18 mouse cellular contexts compared by ENCODE assay signal in the genomic region with DNA sequence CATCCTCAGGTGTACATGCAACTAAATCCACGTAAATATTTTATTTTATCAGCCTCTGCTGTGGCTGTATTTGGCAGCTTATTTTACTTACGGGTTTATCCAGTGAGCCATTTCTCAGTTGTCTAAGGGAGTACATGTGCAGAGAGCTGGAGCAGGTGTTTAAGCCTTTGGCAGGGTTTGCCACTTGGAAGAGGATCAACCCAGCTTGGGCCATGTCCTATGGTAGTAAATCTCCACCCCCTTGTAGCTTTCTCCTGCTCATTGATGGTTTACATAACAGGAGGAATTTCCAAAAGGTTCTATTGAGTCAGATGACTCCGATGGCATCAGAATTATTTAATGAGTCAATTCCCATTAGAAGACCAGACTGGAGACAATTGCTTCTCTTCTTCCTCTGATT. TPM values are rescaled to one million over a fixed set of nuclear protein-coding genes. Genes with fewer than 3 reads are reported as not detected.
DNase-seq lines count a peak whose midpoint lies in the region.
"Had no signal": no experiment of that assay in that cellular context is flagged by ENCODE, and none has a peak within 500 bp of the region (broad histone marks: within the 10 kb centered on the region; RNA-seq: fewer than 3 reads in every experiment).

No protein-coding gene starts in this region.

- peak; percentile 25 for DNase-seq in adrenal gland, postnatal 10 days
- DNase-seq in adrenal gland, postnatal 4 days (ENCODE audit: low spot score in 2 of 2), result no peak
- DNase-seq in gastrocnemius, postnatal 25 days, result peak; percentile 31
- DNase-seq in gastrocnemius, postnatal 10 days, result no peak
- peak; percentile 14 for DNase-seq in urinary bladder, postnatal 14 days (ENCODE audit: low spot score)
- DNase-seq in urinary bladder, postnatal 4 days (ENCODE audit: low spot score in 2 of 2), result no peak
- peak; percentile 13 for DNase-seq in skeletal muscle tissue, adult 2 months (ENCODE audit: low read depth, low spot score)
- DNase-seq in embryo, embryonic 10.5 days (ENCODE audit: low spot score), result no peak
- DNase-seq: cerebellum, adult 18-20 months; cerebellum, adult 9-11 months; gastrocnemius, postnatal 14 days; heart, adult 2 months; heart, postnatal 14 days; kidney, adult 11 months had no signal

RNA-seq across cellular contexts. Expression of a gene that starts 22.6 kb away (rescaled TPM):
- total RNA-seq in adrenal gland, postnatal 10 days (2021), result 100 to 1,000 TPM; 726 to 864 TPM
- 100 to 1,000 TPM; 700 to 821 TPM for total RNA-seq in adrenal gland, postnatal 4 days (2021)
- total RNA-seq in gastrocnemius, postnatal 25 days (2021), result 10 to 100 TPM; 17.2 to 55.0 TPM
- 10 to 100 TPM; 12.9 to 13.9 TPM for total RNA-seq in gastrocnemius, postnatal 10 days (2021)
- total RNA-seq: MEL had no signal

RNA-seq across cellular contexts. Expression of a gene that starts 37.8 kb away (rescaled TPM):
- total RNA-seq in adrenal gland, postnatal 10 days (2021), result not detected
- total RNA-seq in adrenal gland, postnatal 4 days (2021), result under 1 TPM in 1 of 2 experiments, not detected in 1; 0.54 TPM
- 1 to 10 TPM; 1.0 to 2.4 TPM for total RNA-seq in gastrocnemius, postnatal 25 days (2021)
- total RNA-seq in gastrocnemius, postnatal 10 days (2021), result not detected
- total RNA-seq: common myeloid progenitor, adult 5-6 weeks; heart, adult 2 months; heart, postnatal 14 days; hematopoietic stem cell, adult 5-6 weeks; hindbrain, postnatal 0 days; MEL had no signal

Comparison
In these comparisons a context has a peak if more than half of its experiments do, and no peak if none do; other contexts are left out.
1. DNase-seq: peak in adrenal gland, postnatal 10 days (single experiment), gastrocnemius, postnatal 25 days (single experiment), urinary bladder, postnatal 14 days (single experiment) and skeletal muscle tissue, adult 2 months (single experiment); none in adrenal gland, postnatal 4 days (0 of 2), gastrocnemius, postnatal 10 days (single experiment), urinary bladder, postnatal 4 days (0 of 2) and embryo, embryonic 10.5 days (single experiment).
2. RNA of a gene that starts 22.6 kb away (total RNA-seq): 726 to 864 TPM in adrenal gland, postnatal 10 days and 700 to 821 TPM in adrenal gland, postnatal 4 days; 17.2 to 55.0 TPM in gastrocnemius, postnatal 25 days and 12.9 to 13.9 TPM in gastrocnemius, postnatal 10 days; every median in the first group is over 10 times any median in the second.